Mouse (Mus musculus) A20 (cell line): Measurements from ENCODE around the gene Fam20a.
A peak's percentile ranks its signal among the peaks of the same experiment; 100 is the strongest.

Experiments used
- DNase-seq: peaks from one replicate; pipeline ENCODE4 v3.0.0-alpha.2; 2011; ENCODE audit warnings: low read depth, low spot score

The Fam20a gene

GRCm38 (mm10) chr11:109654581-109654980 lies 67.5 kb downstream of the Fam20a start:
- DNase-seq = no peak

- DNase-seq = no peak
Measured at GRCm38 (mm10) chr11:109653201-109653600, 68.9 kb downstream of the Fam20a start.

GRCm38 (mm10) chr11:109652505-109652904 lies 69.6 kb downstream of the Fam20a start:
- DNase-seq = no peak

GRCm38 (mm10) chr11:109651566-109652024 lies 70.5 kb downstream of the Fam20a start:
- DNase-seq = no peak

GRCm38 (mm10) chr11:109650788-109651565 lies 71.1 kb downstream of the Fam20a start:
- DNase-seq = peak; percentile 94

- DNase-seq = peak; percentile 76
Measured at GRCm38 (mm10) chr11:109649975-109650701, 71.9 kb downstream of the Fam20a start.

GRCm38 (mm10) chr11:109649206-109649605 lies 72.9 kb downstream of the Fam20a start, which contains the start of gene Prkar1a:
TSS of gene Prkar1a (plus strand) at chr11:109649405.
- DNase-seq = no peak

GRCm38 (mm10) chr11:109648510-109648909 lies 73.6 kb downstream of the Fam20a start:
- no peak for DNase-seq

GRCm38 (mm10) chr11:109641498-109642222 lies 80.4 kb downstream of the Fam20a start:
- no peak for DNase-seq

- DNase-seq = no peak
Measured at GRCm38 (mm10) chr11:109635871-109636395, 86.1 kb downstream of the Fam20a start.

DNA sequence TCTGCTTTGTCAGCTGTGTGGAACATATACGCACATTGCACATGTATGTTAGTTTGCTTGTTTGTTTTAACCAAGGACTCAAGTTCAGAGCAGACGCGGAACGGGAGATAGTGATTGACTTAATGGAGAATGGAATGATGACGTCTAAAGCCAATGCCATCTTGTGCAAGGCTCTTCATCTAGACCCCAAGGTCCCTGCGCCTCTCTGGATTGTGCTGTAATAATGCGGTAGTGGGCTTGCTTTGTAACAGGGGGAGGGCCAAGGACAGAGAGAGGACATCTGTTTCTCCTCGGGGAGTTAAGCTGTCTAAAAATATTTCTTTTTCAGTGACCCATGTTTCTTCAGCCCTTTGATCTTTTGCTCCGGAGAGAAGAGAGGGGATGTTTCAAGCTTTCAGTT lies 87.2 kb downstream of the Fam20a start:
- no peak for DNase-seq

DNA sequence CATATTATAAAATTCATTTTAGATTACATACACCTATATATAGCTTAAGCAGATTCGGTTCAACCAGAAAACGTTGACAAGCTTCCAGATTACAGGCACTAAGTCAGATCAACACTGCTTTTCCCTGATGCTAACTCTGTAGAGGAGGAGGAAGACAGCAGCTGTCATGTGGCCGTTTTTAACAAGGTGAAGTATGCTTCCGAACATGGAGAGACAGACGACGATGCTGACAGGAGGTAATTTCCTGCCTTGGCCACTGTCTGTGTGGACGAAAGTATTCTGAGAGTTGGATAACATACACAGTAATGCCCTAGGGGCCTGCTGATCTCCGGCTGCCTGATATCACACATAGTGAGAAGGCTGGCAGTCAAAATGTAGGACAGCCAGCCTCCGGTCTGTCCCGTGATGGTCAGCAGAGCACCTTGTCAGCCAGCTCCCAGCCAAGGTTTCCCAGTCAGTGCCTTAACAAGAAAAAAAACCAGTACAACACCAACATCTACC lies 93.0 kb downstream of the Fam20a start:
- DNase-seq = no peak

DNA sequence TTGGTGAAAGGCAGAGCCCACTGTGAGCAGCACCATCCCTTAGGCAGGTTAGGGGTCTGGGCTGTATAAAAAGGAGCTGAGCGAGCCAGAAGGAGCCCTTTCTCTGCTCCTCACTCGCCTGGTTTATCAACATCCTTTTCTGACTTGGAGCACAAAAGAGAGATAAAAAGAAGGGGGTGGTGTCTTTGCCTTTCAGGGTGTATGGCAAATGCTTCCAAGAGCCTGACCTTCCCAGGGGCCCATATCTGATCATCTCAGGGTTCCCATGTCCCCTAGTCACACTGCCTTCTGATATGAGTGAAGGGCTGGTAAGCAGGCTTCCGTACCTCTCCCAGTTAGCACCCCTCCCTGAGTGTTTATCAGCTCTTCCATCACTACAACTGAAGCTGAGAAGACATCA lies 94.0 kb downstream of the Fam20a start:
- DNase-seq = no peak

GRCm38 (mm10) chr11:109627648-109628047 lies 94.4 kb downstream of the Fam20a start:
- DNase-seq = peak; percentile 33

- DNase-seq = no peak
Measured at GRCm38 (mm10) chr11:109623238-109623637, 98.8 kb downstream of the Fam20a start.

GRCm38 (mm10) chr11:109622518-109623037 lies 99.5 kb downstream of the Fam20a start:
- no peak for DNase-seq

DNA sequence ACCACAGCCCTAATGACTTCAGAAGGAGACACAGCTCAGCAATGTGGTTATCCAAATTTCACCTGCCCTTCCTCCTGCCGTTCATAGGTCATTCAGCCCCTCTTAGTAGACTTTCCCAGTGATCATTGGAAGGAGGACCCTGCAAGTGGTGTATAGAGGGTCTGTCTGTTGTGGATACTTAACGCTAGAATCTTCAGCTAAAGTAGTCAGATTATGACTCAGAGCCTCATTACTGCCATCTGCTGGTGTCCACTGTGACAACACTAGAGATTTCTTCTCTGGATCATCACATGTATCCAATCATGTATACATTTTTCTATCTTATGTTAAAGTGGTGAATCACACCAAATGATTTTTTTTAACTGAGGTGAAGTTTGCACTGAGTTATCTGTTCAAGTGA lies 100.9 kb downstream of the Fam20a start:
- DNase-seq = peak; percentile 60

DNA sequence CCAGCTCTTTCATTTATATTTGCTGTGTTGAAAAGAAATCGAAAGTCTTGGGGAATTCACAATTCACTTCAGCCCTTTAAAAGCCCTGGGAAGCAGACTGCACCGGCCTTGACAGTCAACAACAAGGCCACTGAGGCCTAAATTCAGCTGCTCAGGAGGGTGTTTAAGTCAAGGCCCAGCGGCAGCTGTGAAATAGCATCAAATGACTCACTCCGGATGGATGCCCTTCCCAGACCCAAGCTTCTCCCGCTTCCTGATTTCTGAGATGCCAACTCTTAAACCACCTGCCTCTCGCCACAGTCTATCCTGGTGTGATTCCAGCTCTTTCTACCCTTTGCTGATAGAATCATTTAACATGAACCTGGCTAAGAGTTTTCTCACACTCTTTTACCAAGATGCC lies 101.7 kb downstream of the Fam20a start:
- no peak for DNase-seq
